Mouse (Mus musculus) spleen, embryonic (tissue): Measurements from ENCODE around the gene Cutal.

ENCODE experiments used
- CTCF ChIA-PET: fragments of 350-600 bp; sonication (Branson Sonifier 250); formaldehyde crosslinking; loops from one replicate; lab custom pipeline; 2022; lab: Charles Lee

The Cutal gene

GRCm38 (mm10) chr2:34882757-34883156 lies 8.6 kb downstream of the Cutal start:
- CTCF ChIA-PET = no interaction called here

GRCm38 (mm10) chr2:34883190-34883589 lies 9.0 kb downstream of the Cutal start:
- CTCF ChIA-PET = no interaction called here

- CTCF ChIA-PET = no interaction called here
Measured at GRCm38 (mm10) chr2:34884186-34884585, 10.0 kb downstream of the Cutal start.

DNA sequence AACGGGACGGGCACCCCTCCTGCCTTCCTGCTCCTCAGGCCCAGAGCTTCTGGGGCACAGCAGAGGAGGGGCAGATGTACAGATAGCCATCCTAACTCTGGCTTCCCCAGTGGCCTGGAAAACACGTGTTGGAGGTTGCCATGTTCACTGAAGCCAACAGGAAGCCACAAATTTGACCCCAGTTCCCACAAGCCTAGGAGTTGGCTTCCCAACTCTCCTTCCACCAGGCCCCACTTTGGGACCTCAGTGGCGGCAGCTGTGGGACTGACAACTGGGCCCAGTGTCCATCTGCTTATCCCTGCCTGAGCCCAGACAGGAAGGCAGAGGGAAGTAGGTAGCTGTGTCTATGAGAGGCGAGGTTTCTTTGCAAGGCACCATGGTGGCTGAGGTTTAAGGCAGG lies 19.8 kb downstream of the Cutal start:
- CTCF ChIA-PET = no interaction called here

- CTCF ChIA-PET = no interaction called here
Measured at GRCm38 (mm10) chr2:34895503-34896113, 21.4 kb downstream of the Cutal start.

GRCm38 (mm10) chr2:34896821-34897460 lies 22.7 kb downstream of the Cutal start:
- CTCF ChIA-PET = no interaction called here

GRCm38 (mm10) chr2:34897820-34898219 lies 23.6 kb downstream of the Cutal start:
- CTCF ChIA-PET = no interaction called here

GRCm38 (mm10) chr2:34899682-34900081 lies 25.5 kb downstream of the Cutal start:
- CTCF ChIA-PET = no interaction called here

GRCm38 (mm10) chr2:34900412-34900811 lies 26.2 kb downstream of the Cutal start:
- CTCF ChIA-PET = no interaction called here

DNA sequence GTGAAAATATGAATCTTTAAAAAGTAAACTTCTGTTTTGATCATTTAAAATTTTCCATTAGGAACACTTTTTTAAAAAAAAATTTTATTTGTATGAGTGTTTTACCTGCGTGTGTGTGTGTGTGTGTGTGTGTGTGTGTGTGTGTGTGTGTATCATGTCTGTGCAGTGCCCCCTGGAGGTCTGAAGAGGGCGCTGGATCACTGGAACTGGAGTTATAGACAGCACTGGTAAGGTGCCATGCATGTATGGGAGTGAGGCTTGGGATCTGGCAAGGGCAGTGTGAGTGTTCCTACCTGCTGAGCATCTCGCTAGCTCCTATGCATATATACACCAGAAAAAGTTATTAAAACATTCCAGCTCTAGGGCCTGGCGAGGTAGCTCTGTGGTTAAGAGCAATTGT lies 27.5 kb downstream of the Cutal start:
- CTCF ChIA-PET = interaction anchor here (0.5 to 0.8 kb wide), 2 partner anchors 16 to 59 kb away, joined by 3 to 9 read pairs; no protein-coding TSS in a partner anchor

DNA sequence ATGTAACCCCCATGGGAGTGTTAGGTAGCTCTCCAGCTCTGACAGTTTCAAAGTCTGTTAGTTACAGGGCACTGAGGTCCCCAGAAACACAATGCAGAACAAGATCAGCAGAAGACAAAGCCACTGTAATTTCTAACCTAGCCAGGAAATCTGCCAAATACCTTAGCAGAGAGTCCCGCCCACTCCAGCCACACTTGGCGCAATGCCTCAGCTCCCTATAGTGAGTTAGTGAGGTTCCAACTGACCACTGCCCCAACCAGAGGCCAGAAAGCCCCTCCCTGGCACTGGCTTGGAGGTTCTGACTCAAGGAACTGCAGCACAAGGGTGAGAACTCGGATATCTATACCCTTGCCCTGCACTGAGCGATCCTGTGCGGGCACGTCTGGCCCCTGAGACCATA lies 28.5 kb downstream of the Cutal start:
- CTCF ChIA-PET = interaction anchor here (0.8 kb wide), 1 partner anchor 32 kb away, joined by 3 read pairs; no protein-coding TSS in a partner anchor

DNA sequence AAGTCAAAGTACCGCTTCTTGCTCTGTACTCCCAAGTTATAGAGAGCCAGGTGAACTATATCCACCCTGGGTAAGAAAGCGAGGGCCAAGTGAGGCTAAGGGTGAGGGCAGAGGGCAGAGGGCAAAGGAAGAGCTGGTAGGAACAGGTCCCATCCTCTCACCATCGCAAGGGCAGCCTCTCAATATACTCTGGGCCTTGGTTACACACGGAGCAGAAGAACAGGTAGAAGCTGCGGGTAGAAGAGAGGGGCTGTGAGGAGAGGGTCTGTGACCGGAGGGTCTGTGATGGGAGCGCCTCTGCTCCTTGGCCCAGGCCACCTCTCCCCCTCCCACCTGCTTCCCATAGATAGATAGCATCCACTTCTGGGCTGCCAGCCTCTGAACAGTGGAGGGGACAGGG lies 29.0 kb downstream of the Cutal start:
- CTCF ChIA-PET = interaction anchor here (0.8 kb wide), 1 partner anchor 33 kb away, joined by 3 read pairs; no protein-coding TSS in a partner anchor

GRCm38 (mm10) chr2:34903652-34904405 lies 29.6 kb downstream of the Cutal start:
- CTCF ChIA-PET = interaction anchor here (0.9 kb wide), 1 partner anchor 120 kb away, joined by 3 read pairs; no protein-coding TSS in a partner anchor

- CTCF ChIA-PET = interaction anchor here (0.6 to 0.9 kb wide), 2 partner anchors 121 to 148 kb away, joined by 3 read pairs; no protein-coding TSS in a partner anchor
Measured at GRCm38 (mm10) chr2:34904849-34905542, 30.8 kb downstream of the Cutal start.

- CTCF ChIA-PET = interaction anchor here (0.7 kb wide), 1 partner anchor 68 kb away, joined by 3 read pairs; no protein-coding TSS in a partner anchor
Measured at GRCm38 (mm10) chr2:34906426-34906825, 32.2 kb downstream of the Cutal start.

DNA sequence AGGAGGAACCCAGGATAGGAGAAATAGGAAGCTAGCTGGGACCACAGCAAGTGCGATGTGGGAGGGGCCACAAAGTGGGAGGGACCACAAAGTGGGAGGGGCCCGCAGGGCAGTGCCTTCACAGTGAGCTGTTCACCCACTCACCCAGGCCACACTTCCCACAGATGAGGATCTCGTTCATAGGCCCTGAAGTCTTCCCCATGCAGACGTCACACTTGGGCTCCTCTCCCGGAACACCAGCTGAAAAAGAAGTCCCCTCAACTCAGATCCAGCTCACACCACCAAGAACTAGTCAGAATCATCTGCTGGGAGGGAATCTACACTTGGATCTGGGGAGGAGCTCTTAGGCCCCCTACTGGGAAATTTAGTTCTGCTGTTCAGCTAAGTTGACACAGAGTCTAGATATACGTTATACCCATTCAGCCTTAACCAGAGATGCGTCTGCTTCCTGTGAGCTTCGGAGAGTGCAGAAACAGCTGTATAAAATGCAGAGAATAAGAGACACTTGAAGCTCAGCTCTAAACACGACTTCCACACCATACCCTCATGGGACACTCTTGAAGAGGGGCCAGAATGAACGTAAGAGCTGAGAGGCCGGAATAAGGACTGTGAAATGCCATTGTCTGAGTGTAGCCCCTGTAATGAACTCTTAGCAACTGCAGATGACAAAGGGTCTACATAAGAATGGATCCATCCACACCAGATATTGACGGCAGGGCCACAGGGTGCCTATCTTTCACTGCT lies 32.8 kb downstream of the Cutal start:
- CTCF ChIA-PET = interaction anchor here (0.6 kb wide), 1 partner anchor 11 kb away, joined by 3 read pairs; no protein-coding TSS in a partner anchor

DNA sequence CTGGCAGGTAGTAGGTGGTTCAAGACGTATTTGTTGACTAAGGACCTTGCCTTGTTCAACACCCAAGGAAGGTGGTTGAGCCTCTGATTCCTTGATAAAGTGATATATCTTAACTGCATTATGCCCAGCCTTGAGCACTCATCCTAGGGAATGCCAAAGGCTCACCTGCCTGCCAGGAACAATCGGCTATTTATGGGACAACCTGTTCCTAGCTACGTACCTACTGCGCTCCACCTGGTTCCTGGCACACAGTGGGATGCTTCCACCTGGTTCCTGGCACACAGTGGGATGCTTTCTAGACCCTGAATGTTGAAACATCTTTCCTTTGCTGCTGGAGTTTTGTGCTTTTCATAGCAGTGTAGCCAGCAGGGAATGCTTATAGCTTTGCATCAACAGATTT lies 35.5 kb downstream of the Cutal start:
- CTCF ChIA-PET = no interaction called here

- CTCF ChIA-PET = no interaction called here
Measured at GRCm38 (mm10) chr2:34911871-34912270, 37.7 kb downstream of the Cutal start.

DNA sequence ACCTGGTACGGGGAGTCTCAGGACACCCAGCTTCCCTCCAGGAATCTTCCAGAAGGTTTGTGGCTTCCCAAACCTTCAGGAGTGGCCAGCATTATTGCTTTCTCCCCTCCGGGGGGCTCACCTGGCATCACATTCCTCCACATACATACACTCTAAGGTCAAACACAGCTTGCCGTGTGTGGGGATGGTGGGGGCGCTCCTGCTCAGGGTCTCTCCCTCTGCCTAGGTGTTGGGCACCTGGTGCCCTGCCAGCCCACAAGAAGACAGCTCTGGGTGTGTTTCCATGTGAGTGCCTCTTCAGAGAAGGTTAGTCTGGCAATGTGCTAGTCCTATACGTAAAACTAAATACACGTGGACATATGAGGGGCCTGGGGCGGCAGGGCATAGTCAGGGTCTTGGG lies 38.4 kb downstream of the Cutal start:
- CTCF ChIA-PET = interaction anchor here (0.6 to 0.8 kb wide), 3 partner anchors 24 to 182 kb away, joined by 3 read pairs; no protein-coding TSS in a partner anchor

GRCm38 (mm10) chr2:34913218-34914068 lies 39.2 kb downstream of the Cutal start, which contains the start of gene Phf19:
Gene Phf19 (minus strand): TSS chr2:34914026.
- CTCF ChIA-PET = interaction anchor here (0.6 to 1.1 kb wide), 5 partner anchors 23 to 183 kb away, joined by 3 to 4 read pairs (median 3); no protein-coding TSS in a partner anchor
